Mouse (Mus musculus) limb, embryonic 15.5 days (tissue): ENCODE results near the gene Grm2. TPM values are rescaled to one million over a fixed set of nuclear protein-coding genes. Genes with fewer than 3 reads are reported as not detected.
A peak's percentile ranks its signal among the peaks of the same experiment; 100 is the strongest.
"Not testable (repeated sequence)": the region's sequence is repeated elsewhere in the genome, so short reads cannot be mapped to it uniquely, and the experiment has no call there.

Source experiments
- ATAC-seq: fragments of 200-750 bp; cut with Nextera tagmentation; 2 replicates; pipeline ENCODE4 v1.8.0; 2017; ENCODE audit warnings: low read depth, moderate TSS enrichment; ENCODE audit not compliant: insufficient number of reproducible peaks, low FRiP score, low TSS enrichment
- H3K27ac ChIP-seq: fragments of 300-500 bp; sonication (generic); 2 replicates; pipeline ENCODE4 v1.5.1; 2015; ENCODE audit warnings: moderate library complexity, mild to moderate bottlenecking, inconsistent platforms
- H3K27me3 ChIP-seq: fragments of 300-500 bp; sonication (generic); 2 replicates; pipeline ENCODE4 v1.6.1; 2015; ENCODE audit warnings: inconsistent platforms
- H3K36me3 ChIP-seq: fragments of 300-500 bp; sonication (generic); 2 replicates; pipeline ENCODE4 v1.6.1; 2015; ENCODE audit warnings: inconsistent platforms
- H3K4me1 ChIP-seq: fragments of 300-500 bp; sonication (generic); 2 replicates; pipeline ENCODE4 v1.6.1; 2015; ENCODE audit warnings: inconsistent platforms
- H3K4me2 ChIP-seq: fragments of 300-500 bp; sonication (generic); 2 replicates; pipeline ENCODE4 v1.6.1; 2015; ENCODE audit warnings: mild to moderate bottlenecking, inconsistent platforms
- H3K4me3 ChIP-seq: fragments of 300-500 bp; sonication (generic); 2 replicates; pipeline ENCODE4 v1.5.1; 2015; ENCODE audit warnings: mild to moderate bottlenecking, inconsistent platforms
- H3K9ac ChIP-seq: fragments of 300-500 bp; sonication (generic); 2 replicates; pipeline ENCODE4 v1.6.1; 2015; ENCODE audit warnings: inconsistent platforms
- H3K9me3 ChIP-seq: fragments of 300-500 bp; sonication (generic); 2 replicates; pipeline ENCODE4 v1.6.1; 2016; ENCODE audit warnings: inconsistent platforms
- WGBS: fragments of 180-500 bp; shearing (Covaris S2); methylation state at CpG from one replicate; pipeline ENCODE4 v1.1.7; 2015; 5-methylcytosine and 5-hydroxymethylcytosine counted together
- polyA plus RNA-seq: library from polyadenylated mRNA; unstranded; fragments of >200 nt; fragmentation: Nextera tagmentation; extraction: Ambion mirVana; gene quantifications from 2 replicates; pipeline ENCODE4 v1.2.1, GENCODE M21; 2015

Gene Grm2
- polyA plus RNA-seq, 1 experiment from 2014 or later: 0.09 TPM

DNA sequence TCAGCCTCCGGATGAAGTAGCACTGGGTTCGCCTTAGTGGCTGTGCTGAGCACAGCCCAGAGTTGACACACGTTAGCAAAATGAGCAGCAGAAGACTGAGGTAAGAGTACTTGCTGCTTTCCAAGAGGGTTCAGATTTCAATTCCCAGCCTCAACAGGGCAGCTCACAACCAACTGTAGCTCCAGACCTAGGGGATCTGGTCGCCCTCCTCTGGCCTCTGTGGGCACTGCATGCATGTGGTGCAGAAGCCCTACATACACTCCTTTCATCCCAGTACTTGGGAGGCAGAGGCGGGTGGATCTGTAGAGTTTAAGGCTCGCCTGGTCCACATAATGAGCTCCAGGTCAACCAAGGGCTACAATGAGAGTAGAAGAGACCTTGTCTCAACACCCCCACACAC, 12.1 kb downstream of the Grm2 start:
- H3K4me3 ChIP-seq: no peak overlapping the region
- no peak overlapping the region for H3K27ac ChIP-seq
- H3K36me3 ChIP-seq: no peaks in the 10 kb centered on the region
- H3K4me1 ChIP-seq: no peaks in the 10 kb centered on the region
- no peak overlapping the region for H3K9ac ChIP-seq
- peaks cover 12% of the 10 kb centered on the region for H3K27me3 ChIP-seq
- H3K9me3 ChIP-seq: no peaks in the 10 kb centered on the region
- H3K4me2 ChIP-seq: no peak overlapping the region
- 67% methylated on average over 6 of the region's 6 CpGs for WGBS
- no peak for ATAC-seq

- Histone ChIP-seq H3K4me2 (no peak overlapping the region), H3K9me3 (no peaks in the 10 kb centered on the region), H3K4me1 (no peaks in the 10 kb centered on the region), H3K9ac (no peak overlapping the region), H3K4me3 (no peak overlapping the region), H3K36me3 (no peaks in the 10 kb centered on the region), H3K27me3 (peaks cover 12% of the 10 kb centered on the region), H3K27ac (no peak overlapping the region)
- 29% methylated on average over 7 of the region's 7 CpGs for WGBS
- no peak for ATAC-seq
Measured at GRCm38 (mm10) chr9:106643128-106643527, 12.8 kb downstream of the Grm2 start.

DNA sequence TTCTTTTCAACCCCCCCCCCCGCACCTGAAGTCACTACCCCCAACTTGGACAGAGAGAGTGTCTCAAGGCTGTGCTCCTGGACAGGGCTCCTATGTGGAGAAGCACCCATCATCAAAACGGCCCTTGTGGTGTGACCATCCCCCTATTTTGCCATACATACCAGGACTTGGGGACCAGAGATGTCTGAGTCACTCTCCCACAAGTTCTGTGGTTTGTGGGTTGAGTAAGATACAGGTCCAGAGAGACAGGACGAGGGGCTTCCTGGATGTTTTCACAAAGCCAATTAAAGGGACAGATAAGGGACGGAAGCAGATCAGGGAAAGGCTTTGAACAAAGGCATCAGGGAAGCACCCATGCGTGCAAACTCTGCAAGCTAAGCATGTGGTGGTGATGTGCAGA, 14.5 kb downstream of the Grm2 start:
- no peak overlapping the region for H3K4me2 ChIP-seq
- no peaks in the 10 kb centered on the region for H3K27me3 ChIP-seq
- H3K9me3 ChIP-seq: no peaks in the 10 kb centered on the region
- no peaks in the 10 kb centered on the region for H3K4me1 ChIP-seq
- ATAC-seq: no peak
- no peaks in the 10 kb centered on the region for H3K36me3 ChIP-seq
- WGBS: 61% methylated on average over 5 of the region's 5 CpGs
- no peak overlapping the region for H3K27ac ChIP-seq
- no peak overlapping the region for H3K4me3 ChIP-seq
- H3K9ac ChIP-seq: no peak overlapping the region

- Histone ChIP-seq H3K4me2 (no peak overlapping the region), H3K27ac (no peak overlapping the region), H3K9ac (no peak overlapping the region), H3K9me3 (no peaks in the 10 kb centered on the region), H3K4me1 (no peaks in the 10 kb centered on the region), H3K4me3 (no peak overlapping the region), H3K27me3 (no peaks in the 10 kb centered on the region), H3K36me3 (no peaks in the 10 kb centered on the region)
- ATAC-seq: no peak
- 90% methylated on average over 8 of the region's 8 CpGs for WGBS
Measured at GRCm38 (mm10) chr9:106638154-106638553, 17.7 kb downstream of the Grm2 start.

DNA sequence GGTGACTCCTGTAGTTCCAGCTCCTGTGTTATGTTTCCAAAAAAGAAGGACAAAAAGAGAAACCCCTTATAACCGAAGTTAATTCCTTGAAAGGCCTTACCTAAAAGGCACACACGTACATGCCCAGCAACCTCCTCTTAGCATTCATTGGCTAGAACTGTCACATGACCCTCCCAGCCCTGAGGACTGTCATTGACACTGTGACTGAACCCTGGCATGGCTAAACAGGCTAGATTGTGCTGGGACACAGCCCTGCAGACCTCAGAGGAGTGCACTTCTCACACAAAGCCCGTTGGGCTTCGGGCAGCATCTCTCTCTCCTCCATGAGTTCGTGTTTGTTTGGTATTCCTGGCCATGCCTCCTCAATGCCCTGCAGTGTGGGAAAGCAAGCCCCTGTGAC, 23.7 kb downstream of the Grm2 start:
- Histone ChIP-seq H3K27me3 (no peaks in the 10 kb centered on the region), H3K4me3 (no peak overlapping the region), H3K27ac (no peak overlapping the region), H3K4me1 (no peaks in the 10 kb centered on the region), H3K4me2 (no peak overlapping the region), H3K9ac (no peak overlapping the region), H3K36me3 (no peaks in the 10 kb centered on the region), H3K9me3 (no peaks in the 10 kb centered on the region)
- WGBS: 58% methylated on average over 5 of the region's 5 CpGs
- no peak for ATAC-seq

DNA sequence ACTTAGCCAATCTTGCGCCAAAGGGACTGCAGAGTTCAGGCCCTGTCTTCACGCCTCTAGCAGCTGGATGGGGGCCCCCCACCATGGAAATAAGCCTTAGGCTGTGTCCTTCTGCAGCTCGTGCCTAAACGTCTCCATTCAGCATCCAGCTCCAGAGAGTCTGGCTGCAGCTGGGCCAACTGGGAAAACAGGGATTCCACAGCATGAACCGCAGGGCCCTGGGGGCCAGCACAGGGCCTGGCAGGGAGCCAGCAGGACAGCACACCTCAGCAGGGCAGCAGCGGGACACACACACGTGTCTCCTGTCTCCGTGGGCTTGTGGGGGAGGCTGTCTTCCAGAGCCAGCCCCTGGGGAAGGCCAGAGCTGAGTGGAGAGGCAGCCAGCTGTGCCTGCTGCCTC, 28.1 kb downstream of the Grm2 start:
- not testable (repeated sequence) for H3K4me3 ChIP-seq, H3K9me3 ChIP-seq, H3K4me2 ChIP-seq, H3K4me1 ChIP-seq, H3K27me3 ChIP-seq, H3K27ac ChIP-seq, H3K9ac ChIP-seq, H3K36me3 ChIP-seq
- WGBS: 12% methylated on average over 8 of the region's 8 CpGs
- peak; percentile 25; the same call in 1 of the 2 replicates for ATAC-seq

DNA sequence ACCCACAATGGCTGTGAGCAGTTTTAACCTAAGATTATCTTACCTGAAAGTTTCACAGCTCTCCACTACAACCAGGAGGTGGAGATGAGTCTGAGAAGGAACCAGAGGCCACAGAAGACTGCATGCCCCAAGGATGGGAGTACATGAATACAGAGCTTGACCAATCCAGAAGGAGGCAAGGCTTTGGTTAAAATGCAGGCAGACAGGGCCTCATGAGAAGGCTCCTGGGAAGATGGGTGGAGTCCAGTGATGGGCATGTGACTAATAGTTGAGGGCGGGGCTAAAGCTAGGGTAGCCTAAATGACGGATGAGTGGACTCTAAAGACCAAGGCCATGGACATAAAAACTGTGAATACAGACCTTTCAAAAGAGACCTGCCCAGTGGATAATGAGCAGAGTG, 29.6 kb downstream of the Grm2 start, which contains the start of gene Iqcf6:
TSS of gene Iqcf6 (plus strand) at position 301 of the 400 bp plus-strand sequence.
- no peak within 1 kb of the TSS for H3K4me3 ChIP-seq
- no peak for ATAC-seq
- H3K27ac ChIP-seq: no peak within 1 kb of the TSS
- 70% methylated on average over 2 of the region's 2 CpGs for WGBS
- H3K9ac ChIP-seq: no peak within 1 kb of the TSS
- no peaks in the 10 kb centered on the region for H3K27me3 ChIP-seq
- H3K4me2 ChIP-seq: no peak within 1 kb of the TSS
- no peaks in the 10 kb centered on the region for H3K4me1 ChIP-seq
- H3K9me3 ChIP-seq: no peaks in the 10 kb centered on the region
- H3K36me3 ChIP-seq: no peaks in the 10 kb centered on the region

DNA sequence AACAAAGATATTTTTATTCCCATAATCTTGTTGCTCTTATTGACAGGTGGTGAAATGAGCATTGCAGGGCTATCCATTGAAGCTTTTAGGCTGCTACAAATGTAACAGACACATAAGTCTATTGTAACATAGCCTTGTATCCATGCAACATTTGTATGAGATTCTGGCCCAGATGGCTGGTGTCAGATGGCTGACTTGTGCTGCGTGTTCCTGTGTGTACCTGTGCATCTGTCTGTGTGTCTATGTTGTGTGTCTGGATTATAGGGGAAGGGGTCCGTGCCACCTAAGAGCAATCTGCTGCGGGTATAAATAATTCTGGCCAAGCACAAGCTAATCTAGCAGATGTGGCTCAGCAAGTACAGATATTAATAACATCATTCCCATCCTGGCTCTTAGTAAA, 38.4 kb downstream of the Grm2 start:
- no peaks in the 10 kb centered on the region for H3K27me3 ChIP-seq
- H3K9ac ChIP-seq: no peak overlapping the region
- no peaks in the 10 kb centered on the region for H3K9me3 ChIP-seq
- WGBS: 89% methylated on average over 3 of the region's 3 CpGs
- H3K27ac ChIP-seq: no peak overlapping the region
- H3K4me1 ChIP-seq: no peaks in the 10 kb centered on the region
- no peaks in the 10 kb centered on the region for H3K36me3 ChIP-seq
- no peak for ATAC-seq
- H3K4me3 ChIP-seq: no peak overlapping the region
- no peak overlapping the region for H3K4me2 ChIP-seq

DNA sequence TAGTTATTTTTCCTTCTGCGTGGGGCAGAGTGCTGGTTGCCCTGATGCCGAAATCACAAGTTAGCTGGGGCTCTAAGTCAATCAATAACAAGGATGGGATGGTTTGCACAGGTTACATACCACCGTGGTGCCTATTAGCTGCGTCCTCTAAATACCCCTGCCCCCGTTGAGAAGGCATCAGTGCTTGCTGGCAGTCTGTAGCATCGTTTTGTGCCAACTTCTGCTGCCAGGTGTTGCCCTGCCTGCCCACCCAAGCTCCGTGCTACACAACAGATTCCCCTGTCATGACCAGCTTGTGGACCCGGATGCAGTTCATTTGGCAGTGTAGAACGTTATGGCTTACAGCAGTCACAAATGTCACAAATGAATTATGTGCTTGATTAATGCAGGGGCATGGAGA, 39.6 kb downstream of the Grm2 start:
- Histone ChIP-seq H3K4me1 (no peaks in the 10 kb centered on the region), H3K4me2 (no peak overlapping the region), H3K4me3 (no peak overlapping the region), H3K36me3 (no peaks in the 10 kb centered on the region), H3K9me3 (no peaks in the 10 kb centered on the region), H3K27me3 (no peaks in the 10 kb centered on the region), H3K27ac (no peak overlapping the region), H3K9ac (no peak overlapping the region)
- 79% methylated on average over 9 of the region's 9 CpGs for WGBS
- ATAC-seq: no peak

DNA sequence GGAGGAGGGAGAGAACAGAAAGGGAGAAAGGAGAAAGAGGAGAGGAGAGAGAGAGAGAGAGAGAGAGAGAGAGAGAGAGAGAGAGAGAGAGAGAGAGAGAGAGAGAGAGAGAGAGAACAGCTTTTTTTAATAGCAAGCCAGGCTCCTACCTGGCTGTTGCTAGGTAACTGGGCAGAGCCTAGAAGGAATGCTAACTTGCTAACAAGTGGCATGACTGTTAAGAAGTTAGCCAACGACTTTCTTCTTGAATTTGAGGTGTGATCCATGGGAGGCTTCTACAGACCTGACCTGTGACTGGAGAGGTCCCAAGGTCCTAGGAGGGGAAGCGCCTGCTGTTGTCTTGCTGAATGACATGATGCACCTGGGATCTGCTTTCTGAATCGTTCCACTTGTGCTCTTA, 41.3 kb downstream of the Grm2 start:
- 51% methylated on average over 3 of the region's 3 CpGs for WGBS
- no peak overlapping the region for H3K9ac ChIP-seq

DNA sequence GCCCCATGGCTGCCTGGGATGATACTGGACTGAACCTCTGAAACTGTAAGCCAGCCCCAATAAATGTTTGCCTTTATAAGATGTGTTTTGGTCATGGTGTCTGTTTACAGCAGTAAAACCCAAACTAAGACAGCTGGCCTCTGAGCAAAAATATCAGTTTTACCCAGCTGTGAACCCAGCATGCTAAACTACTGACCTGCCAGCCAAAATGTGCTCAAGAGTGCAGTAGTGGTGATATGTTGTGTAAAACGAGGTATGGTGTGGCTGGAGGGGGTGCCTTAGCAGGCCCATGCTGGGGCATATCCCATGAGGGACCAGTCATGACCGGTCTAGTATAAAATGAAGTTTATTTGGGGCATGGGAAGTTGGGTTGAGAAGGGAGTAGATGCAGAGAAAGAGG, 41.9 kb downstream of the Grm2 start:
- ATAC-seq: no peak
- H3K4me2 ChIP-seq: no peak overlapping the region
- no peaks in the 10 kb centered on the region for H3K27me3 ChIP-seq
- 50% methylated on average over 2 of the region's 2 CpGs for WGBS
- H3K9ac ChIP-seq: no peak overlapping the region
- H3K4me1 ChIP-seq: no peaks in the 10 kb centered on the region
- no peak overlapping the region for H3K27ac ChIP-seq
- no peak overlapping the region for H3K4me3 ChIP-seq
- H3K36me3 ChIP-seq: no peaks in the 10 kb centered on the region
- H3K9me3 ChIP-seq: no peaks in the 10 kb centered on the region

More for the DNA sequence above, 41.3 kb downstream of the Grm2 start:
- no peak overlapping the region for H3K4me2 ChIP-seq
- H3K4me1 ChIP-seq: no peaks in the 10 kb centered on the region
- H3K9me3 ChIP-seq: no peaks in the 10 kb centered on the region
- no peaks in the 10 kb centered on the region for H3K36me3 ChIP-seq
- no peak overlapping the region for H3K4me3 ChIP-seq
- H3K27ac ChIP-seq: no peak overlapping the region
- H3K27me3 ChIP-seq: no peaks in the 10 kb centered on the region
- no peak for ATAC-seq

DNA sequence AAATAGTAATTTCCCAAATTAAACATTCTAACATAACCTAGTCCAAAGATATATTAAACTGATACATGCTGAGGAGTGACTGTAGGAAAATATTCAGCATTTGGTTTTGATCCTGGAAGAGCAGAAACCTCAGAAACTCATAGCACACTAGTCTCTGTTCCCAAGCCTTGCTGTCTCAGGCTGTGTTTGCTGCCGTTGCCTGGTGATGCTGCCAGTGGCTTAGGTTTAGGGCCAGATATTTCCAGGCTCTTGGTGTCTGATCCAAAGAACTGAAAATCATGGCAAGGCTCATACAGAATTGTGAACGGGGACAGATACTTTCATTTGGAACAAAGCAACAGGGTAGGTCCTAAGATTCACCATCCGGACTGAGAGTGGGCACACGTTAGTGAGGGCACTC, 45.2 kb downstream of the Grm2 start:
- ATAC-seq: no peak
- no peaks in the 10 kb centered on the region for H3K27me3 ChIP-seq
- WGBS: 83% methylated on average over 4 of the region's 4 CpGs
- no peak overlapping the region for H3K4me2 ChIP-seq
- no peak overlapping the region for H3K4me3 ChIP-seq
- H3K27ac ChIP-seq: no peak overlapping the region
- no peaks in the 10 kb centered on the region for H3K4me1 ChIP-seq
- H3K9me3 ChIP-seq: no peaks in the 10 kb centered on the region
- no peaks in the 10 kb centered on the region for H3K36me3 ChIP-seq
- H3K9ac ChIP-seq: no peak overlapping the region

DNA sequence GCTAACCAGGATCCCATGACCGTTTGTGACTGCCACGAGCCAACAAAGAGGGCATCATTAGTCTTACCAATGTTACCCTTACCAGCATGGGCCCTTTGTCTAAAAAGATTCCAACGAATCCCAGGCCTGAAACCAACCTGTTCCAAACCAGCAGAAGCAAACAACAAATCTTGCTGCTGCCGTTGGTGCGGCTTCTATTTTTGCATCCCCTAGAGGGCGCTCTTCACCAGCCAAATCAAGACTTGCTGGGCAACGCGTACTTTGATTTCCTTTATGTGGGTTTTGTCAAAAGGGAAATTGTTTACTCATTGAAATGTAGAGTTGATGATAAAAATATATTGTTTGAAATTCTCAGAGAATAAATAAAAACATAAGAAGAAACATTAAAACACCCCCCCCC, 55.3 kb downstream of the Grm2 start:
- no peak for ATAC-seq
- 33% methylated on average over 8 of the region's 8 CpGs for WGBS
- Histone ChIP-seq H3K4me3 (no peak overlapping the region), H3K9ac (no peak overlapping the region), H3K27ac (no peak overlapping the region), H3K9me3 (no peaks in the 10 kb centered on the region), H3K36me3 (no peaks in the 10 kb centered on the region), H3K4me1 (no peaks in the 10 kb centered on the region), H3K27me3 (no peaks in the 10 kb centered on the region), H3K4me2 (no peak overlapping the region)
